Mouse (Mus musculus): ENCODE results near the gene Negr1. TPM values are rescaled to one million over a fixed set of nuclear protein-coding genes. Genes with fewer than 3 reads are reported as not detected.

Gene Negr1
- polyA plus RNA-seq, 1 experiment from 2014 or later = 5.3 TPM

DNA sequence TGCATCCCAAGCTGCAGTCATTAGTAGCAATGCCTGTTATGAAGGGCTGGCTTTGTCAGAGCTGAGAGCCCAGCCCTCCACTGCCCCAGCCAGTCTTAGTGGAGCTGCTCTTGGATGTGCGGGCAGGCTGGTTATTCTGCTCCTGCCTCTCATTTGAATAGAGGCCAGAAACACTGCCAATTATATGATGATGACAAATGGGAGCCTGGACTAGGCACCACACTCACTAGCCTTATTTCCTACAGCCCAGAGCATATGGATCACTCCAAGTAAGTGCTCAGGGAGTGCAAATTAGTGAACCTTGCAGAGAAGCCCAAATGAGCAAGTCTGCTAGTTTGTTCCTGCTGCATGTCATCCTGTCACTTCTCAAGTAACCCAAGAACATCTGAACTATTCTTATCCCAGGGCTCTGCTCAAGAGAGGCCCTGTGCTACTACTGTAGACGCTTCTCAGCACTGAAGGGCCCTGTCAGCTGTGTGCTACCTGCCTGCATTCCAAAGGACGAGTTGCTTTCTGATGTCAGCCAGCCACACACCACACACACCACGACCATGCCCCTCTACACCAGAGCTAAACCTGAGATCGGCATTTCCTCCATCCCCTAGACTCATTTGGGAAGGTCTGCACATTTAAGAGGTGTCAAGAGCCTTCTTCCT lies 553.6 kb downstream of the Negr1 start:
- H3K4me1 ChIP-seq (replicated peaks; ENCODE audit: control insufficient read depth, insufficient read depth, low read length) = 0 out of 2 replicates have a peak, but pooled peaks cover 3% of the 10 kb centered on the region
- H3K9ac ChIP-seq (ENCODE audit: low read length) = no peak overlapping the region
- no peaks in the 10 kb centered on the region for H3K27me3 ChIP-seq (ENCODE audit: control insufficient read depth, insufficient read depth, low read length)
- 54% methylated on average over 5 of the region's 5 CpGs for WGBS
- no peaks in the 10 kb centered on the region for H3K9me3 ChIP-seq (ENCODE audit: control insufficient read depth, low read length)
- no peaks in the 10 kb centered on the region for H3K36me3 ChIP-seq (ENCODE audit: control insufficient read depth, insufficient read depth, low read length)
- peak; percentile 55 for DNase-seq (ENCODE audit: low spot score)
- H3K27ac ChIP-seq (ENCODE audit: low read depth, low read length) = no peak overlapping the region
- H3K4me2 ChIP-seq (ENCODE audit: low read depth, low read length, severe bottlenecking) = no peak overlapping the region
- no peak overlapping the region for H3K4me3 ChIP-seq (ENCODE audit: low read depth, low read length)
- ATAC-seq (replicated peaks; ENCODE audit: low FRiP score) = peak; percentile 74

DNA sequence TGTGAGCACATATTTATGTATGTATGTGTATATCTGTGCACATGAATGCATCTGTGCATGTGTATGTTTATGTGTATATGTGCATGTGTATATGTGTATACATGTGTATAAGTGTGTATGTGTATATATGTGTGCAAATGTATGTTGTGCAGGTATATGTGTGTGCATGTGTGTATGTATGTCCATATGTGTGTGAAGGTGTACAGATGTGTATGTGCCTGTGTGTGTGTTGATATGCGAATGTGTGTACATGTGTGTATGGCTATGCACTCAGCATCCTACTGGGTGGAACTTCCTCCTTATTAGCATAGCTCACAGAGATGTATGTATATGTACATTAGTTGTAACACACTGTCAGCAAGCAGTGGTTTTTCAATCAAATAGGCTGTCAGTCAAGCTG lies 554.4 kb downstream of the Negr1 start:
- no peaks in the 10 kb centered on the region for H3K27me3 ChIP-seq (ENCODE audit: control insufficient read depth, insufficient read depth, low read length)

DNA sequence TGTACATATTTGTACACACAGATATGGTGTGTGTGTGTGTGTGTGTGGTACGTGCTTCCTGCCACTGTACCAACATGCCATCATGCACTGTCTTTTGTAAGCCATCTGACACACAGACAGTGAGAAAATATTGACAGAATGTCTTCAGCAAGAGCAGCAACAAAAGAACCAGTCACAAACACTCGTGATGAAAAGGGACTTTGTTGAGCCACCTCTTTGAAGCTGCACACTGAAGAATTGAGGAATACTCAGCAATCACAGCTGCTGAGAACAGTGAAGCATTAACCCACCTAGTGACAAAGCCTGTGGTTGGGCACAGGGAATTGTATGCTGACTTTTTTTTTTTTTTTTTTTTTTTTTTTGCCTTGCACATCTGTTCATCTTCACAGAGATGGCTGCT lies 558.3 kb downstream of the Negr1 start:
- no peak overlapping the region for H3K27ac ChIP-seq (ENCODE audit: low read depth, low read length)
- no peak overlapping the region for H3K4me2 ChIP-seq (ENCODE audit: low read depth, low read length, severe bottlenecking)
- no peak overlapping the region for H3K4me3 ChIP-seq (ENCODE audit: low read depth, low read length)
- H3K9me3 ChIP-seq (ENCODE audit: control insufficient read depth, low read length) = no peaks in the 10 kb centered on the region
- H3K36me3 ChIP-seq (ENCODE audit: control insufficient read depth, insufficient read depth, low read length) = no peaks in the 10 kb centered on the region
- H3K27me3 ChIP-seq (ENCODE audit: control insufficient read depth, insufficient read depth, low read length) = no peaks in the 10 kb centered on the region
- DNase-seq (ENCODE audit: low spot score) (no peak), ATAC-seq (replicated peaks; ENCODE audit: low FRiP score) (no peak)
- H3K9ac ChIP-seq (ENCODE audit: low read length) = no peak overlapping the region
- WGBS = 57% methylated on average over 2 of the region's 2 CpGs
- H3K4me1 ChIP-seq (replicated peaks; ENCODE audit: control insufficient read depth, insufficient read depth, low read length) = 0 out of 2 replicates have a peak, but pooled peaks cover 3% of the 10 kb centered on the region

More for the DNA sequence above, 554.4 kb downstream of the Negr1 start:
- no peak for DNase-seq (ENCODE audit: low spot score)
- Histone ChIP-seq H3K4me1 (replicated peaks; ENCODE audit: control insufficient read depth, insufficient read depth, low read length) (0 out of 2 replicates have a peak, but pooled peaks cover 3% of the 10 kb centered on the region), H3K4me2 (ENCODE audit: low read depth, low read length, severe bottlenecking) (no peak overlapping the region), H3K4me3 (ENCODE audit: low read depth, low read length) (no peak overlapping the region), H3K36me3 (ENCODE audit: control insufficient read depth, insufficient read depth, low read length) (no peaks in the 10 kb centered on the region), H3K9me3 (ENCODE audit: control insufficient read depth, low read length) (no peaks in the 10 kb centered on the region), H3K27ac (ENCODE audit: low read depth, low read length) (no peak overlapping the region), H3K9ac (ENCODE audit: low read length) (no peak overlapping the region)
- ATAC-seq (replicated peaks; ENCODE audit: low FRiP score) = no peak
- 90% methylated on average over 1 of the region's 1 CpGs for WGBS

DNA sequence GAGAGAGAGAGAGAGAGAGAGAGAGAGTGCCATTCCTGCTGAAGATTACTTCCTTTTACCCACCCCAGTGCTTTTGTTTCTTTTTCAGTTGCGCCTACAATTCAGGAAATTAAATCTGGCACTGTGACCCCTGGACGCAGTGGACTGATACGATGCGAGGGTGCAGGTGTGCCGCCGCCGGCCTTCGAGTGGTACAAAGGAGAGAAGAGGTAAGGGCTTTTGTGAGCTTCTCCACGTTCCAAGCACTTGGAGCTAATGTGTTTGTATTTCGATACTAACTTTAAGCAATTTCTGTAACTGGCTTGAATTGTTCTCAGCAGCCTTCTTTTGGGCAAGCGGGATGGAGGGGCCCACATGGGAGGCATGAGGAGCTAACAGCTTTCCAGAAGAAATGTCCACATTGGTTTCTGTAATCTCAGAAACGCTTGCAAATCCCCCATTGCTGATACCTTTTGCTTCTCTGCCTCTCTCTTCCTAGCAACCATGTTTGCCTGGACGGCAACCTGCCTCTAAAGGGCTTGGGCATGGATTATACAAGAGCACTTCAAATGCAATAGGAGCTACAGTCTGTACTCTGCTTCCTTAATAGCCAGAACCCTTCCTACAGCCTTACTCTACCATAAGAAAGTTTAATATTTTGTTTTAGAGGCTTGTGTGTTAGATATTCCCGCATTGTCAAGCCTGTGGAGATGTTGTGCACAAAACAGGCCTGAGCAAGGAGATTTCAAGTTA lies 584.7 kb downstream of the Negr1 start:
- Histone ChIP-seq H3K9ac (ENCODE audit: low read length) (no peak overlapping the region), H3K27ac (ENCODE audit: low read depth, low read length) (no peak overlapping the region), H3K4me2 (ENCODE audit: low read depth, low read length, severe bottlenecking) (no peak overlapping the region), H3K4me1 (replicated peaks; ENCODE audit: control insufficient read depth, insufficient read depth, low read length) (no peaks in the 10 kb centered on the region), H3K27me3 (ENCODE audit: control insufficient read depth, insufficient read depth, low read length) (no peaks in the 10 kb centered on the region), H3K9me3 (ENCODE audit: control insufficient read depth, low read length) (no peaks in the 10 kb centered on the region), H3K4me3 (ENCODE audit: low read depth, low read length) (no peak overlapping the region), H3K36me3 (ENCODE audit: control insufficient read depth, insufficient read depth, low read length) (no peaks in the 10 kb centered on the region)
- 86% methylated on average over 14 of the region's 14 CpGs for WGBS
- no peak for DNase-seq (ENCODE audit: low spot score)
- ATAC-seq (replicated peaks; ENCODE audit: low FRiP score) = no peak

DNA sequence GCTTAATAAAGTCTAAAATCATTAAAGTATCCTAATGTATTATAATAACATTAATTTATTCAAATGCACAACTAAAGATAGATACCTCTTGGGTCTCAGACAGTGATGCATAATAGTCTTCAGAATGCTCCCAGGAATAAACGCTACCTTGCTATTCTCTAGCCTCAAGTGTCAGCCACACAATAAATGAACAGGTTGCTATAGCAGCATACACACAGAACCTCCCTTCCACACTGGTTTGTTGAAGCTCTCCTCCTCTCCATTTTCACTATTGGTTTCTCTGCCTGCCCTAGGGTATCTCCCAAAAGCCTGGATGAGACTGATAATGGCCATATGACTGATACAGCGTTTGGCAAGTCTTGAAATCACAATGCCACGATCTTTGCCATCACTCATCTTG lies 593.3 kb downstream of the Negr1 start:
- no peak overlapping the region for H3K4me3 ChIP-seq (ENCODE audit: low read depth, low read length)
- no peaks in the 10 kb centered on the region for H3K36me3 ChIP-seq (ENCODE audit: control insufficient read depth, insufficient read depth, low read length)
- no peak overlapping the region for H3K27ac ChIP-seq (ENCODE audit: low read depth, low read length)
- 90% methylated on average over 3 of the region's 3 CpGs for WGBS
- no peak for ATAC-seq (replicated peaks; ENCODE audit: low FRiP score)
- no peak overlapping the region for H3K9ac ChIP-seq (ENCODE audit: low read length)
- no peak for DNase-seq (ENCODE audit: low spot score)
- no peaks in the 10 kb centered on the region for H3K4me1 ChIP-seq (replicated peaks; ENCODE audit: control insufficient read depth, insufficient read depth, low read length)
- no peak overlapping the region for H3K4me2 ChIP-seq (ENCODE audit: low read depth, low read length, severe bottlenecking)
- H3K27me3 ChIP-seq (ENCODE audit: control insufficient read depth, insufficient read depth, low read length) = no peaks in the 10 kb centered on the region
- H3K9me3 ChIP-seq (ENCODE audit: control insufficient read depth, low read length) = no peaks in the 10 kb centered on the region

DNA sequence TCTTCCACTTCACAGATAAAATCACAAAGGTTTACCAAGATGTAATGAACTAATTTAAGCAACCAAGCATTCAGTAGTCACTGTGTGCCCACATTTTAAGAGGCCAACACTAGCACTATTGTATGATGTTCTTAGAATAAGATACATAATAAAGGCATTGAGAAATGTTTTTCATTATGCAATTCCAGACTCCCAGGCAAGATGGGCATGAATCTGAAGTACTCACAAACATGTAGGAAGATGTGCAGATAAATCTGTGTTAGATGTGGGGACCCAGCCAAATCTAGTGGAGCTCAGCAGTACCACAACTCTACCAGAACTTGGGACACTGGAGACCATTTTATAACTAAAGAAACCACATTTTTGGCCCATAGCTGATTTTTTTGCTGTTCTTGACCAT lies 593.9 kb downstream of the Negr1 start:
- no peak for ATAC-seq (replicated peaks; ENCODE audit: low FRiP score)
- H3K4me1 ChIP-seq (replicated peaks; ENCODE audit: control insufficient read depth, insufficient read depth, low read length) = no peaks in the 10 kb centered on the region
- H3K36me3 ChIP-seq (ENCODE audit: control insufficient read depth, insufficient read depth, low read length) = no peaks in the 10 kb centered on the region
- no peak overlapping the region for H3K27ac ChIP-seq (ENCODE audit: low read depth, low read length)
- no peak overlapping the region for H3K9ac ChIP-seq (ENCODE audit: low read length)
- H3K4me2 ChIP-seq (ENCODE audit: low read depth, low read length, severe bottlenecking) = no peak overlapping the region
- no peak for DNase-seq (ENCODE audit: low spot score)
- no peaks in the 10 kb centered on the region for H3K9me3 ChIP-seq (ENCODE audit: control insufficient read depth, low read length)
- H3K27me3 ChIP-seq (ENCODE audit: control insufficient read depth, insufficient read depth, low read length) = no peaks in the 10 kb centered on the region
- H3K4me3 ChIP-seq (ENCODE audit: low read depth, low read length) = no peak overlapping the region

DNA sequence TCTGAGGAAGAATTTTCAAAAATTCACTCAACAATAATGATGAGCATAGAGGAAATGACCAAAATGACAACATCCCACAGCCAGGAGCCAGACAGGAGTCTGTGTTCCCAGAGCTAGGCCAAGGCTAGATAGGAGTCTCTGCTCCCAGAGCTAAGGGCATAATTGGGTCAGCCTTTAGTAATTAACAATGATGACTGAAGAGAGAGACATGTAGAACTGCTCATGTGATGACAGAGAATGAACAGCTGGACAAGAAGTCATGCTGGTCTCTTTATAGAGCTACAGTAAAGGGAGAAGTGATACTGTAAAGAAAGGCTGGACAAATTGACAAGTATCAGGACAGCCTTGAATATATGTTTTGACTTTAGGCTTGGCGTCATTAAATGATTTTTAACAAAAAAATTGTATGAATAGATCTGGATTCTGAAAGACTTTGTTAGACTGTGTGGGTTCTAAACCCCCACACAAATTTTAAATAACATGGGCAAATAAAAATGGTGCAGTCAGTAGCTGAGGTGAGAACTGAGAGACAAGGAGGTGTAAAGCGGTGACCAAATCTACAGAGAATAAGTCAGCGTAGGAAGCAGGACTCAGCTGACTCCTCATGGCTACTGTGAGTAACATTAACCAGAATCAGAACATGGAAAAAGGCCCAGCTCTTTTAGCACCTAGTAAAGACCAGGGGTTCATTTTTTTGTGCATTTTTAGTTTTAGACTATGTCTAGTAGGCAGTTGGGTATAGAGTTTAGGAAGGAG lies 603.4 kb downstream of the Negr1 start:
- no peak overlapping the region for H3K4me3 ChIP-seq (ENCODE audit: low read depth, low read length)
- no peaks in the 10 kb centered on the region for H3K4me1 ChIP-seq (replicated peaks; ENCODE audit: control insufficient read depth, insufficient read depth, low read length)
- H3K4me2 ChIP-seq (ENCODE audit: low read depth, low read length, severe bottlenecking) = no peak overlapping the region
- no peaks in the 10 kb centered on the region for H3K9me3 ChIP-seq (ENCODE audit: control insufficient read depth, low read length)
- DNase-seq (ENCODE audit: low spot score) = no peak
- WGBS = 96% methylated on average over 3 of the region's 3 CpGs
- H3K9ac ChIP-seq (ENCODE audit: low read length) = no peak overlapping the region
- no peaks in the 10 kb centered on the region for H3K27me3 ChIP-seq (ENCODE audit: control insufficient read depth, insufficient read depth, low read length)
- no peak overlapping the region for H3K27ac ChIP-seq (ENCODE audit: low read depth, low read length)
- H3K36me3 ChIP-seq (ENCODE audit: control insufficient read depth, insufficient read depth, low read length) = no peaks in the 10 kb centered on the region
- ATAC-seq (replicated peaks; ENCODE audit: low FRiP score) = no peak

DNA sequence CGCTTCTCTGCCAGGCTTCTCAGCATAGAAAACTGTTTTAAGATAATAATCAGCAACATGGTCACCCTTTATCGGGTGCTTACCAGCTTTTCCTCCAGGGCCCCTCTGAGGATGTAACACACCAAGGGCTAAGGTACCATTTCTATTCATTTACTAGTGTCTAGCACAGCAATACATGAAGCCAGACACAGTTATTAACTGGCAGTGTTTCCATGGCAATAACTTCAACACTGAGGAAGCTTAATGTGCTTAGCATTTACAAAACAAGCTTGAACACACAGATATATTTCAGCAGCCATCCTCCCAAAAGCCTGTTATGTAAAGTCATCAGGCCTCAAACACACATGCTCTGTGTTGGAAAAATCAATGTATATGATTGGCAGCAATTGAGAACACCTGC lies 620.4 kb downstream of the Negr1 start:
- DNase-seq (ENCODE audit: low spot score) (no peak), ATAC-seq (replicated peaks; ENCODE audit: low FRiP score) (no peak)
- Histone ChIP-seq H3K4me3 (ENCODE audit: low read depth, low read length) (no peak overlapping the region), H3K4me2 (ENCODE audit: low read depth, low read length, severe bottlenecking) (no peak overlapping the region), H3K9me3 (ENCODE audit: control insufficient read depth, low read length) (no peaks in the 10 kb centered on the region), H3K27ac (ENCODE audit: low read depth, low read length) (no peak overlapping the region), H3K36me3 (ENCODE audit: control insufficient read depth, insufficient read depth, low read length) (no peaks in the 10 kb centered on the region), H3K9ac (ENCODE audit: low read length) (no peak overlapping the region), H3K4me1 (replicated peaks; ENCODE audit: control insufficient read depth, insufficient read depth, low read length) (no peaks in the 10 kb centered on the region), H3K27me3 (ENCODE audit: control insufficient read depth, insufficient read depth, low read length) (no peaks in the 10 kb centered on the region)
- 94% methylated on average over 2 of the region's 2 CpGs for WGBS
